Mouse (Mus musculus) kidney, postnatal 25 days (tissue): ENCODE measurements around the gene Acat2.
"Not testable (repeated sequence)": the region's sequence is repeated elsewhere in the genome, so short reads cannot be mapped to it uniquely, and the experiment has no call there.

ENCODE experiments used
- DNase-seq, 2 experiments: peaks; one replicate each; pipeline ENCODE4 v3.0.0; 2021; ENCODE audit warnings: mixed read lengths in 2 of 2

The Acat2 gene

DNA sequence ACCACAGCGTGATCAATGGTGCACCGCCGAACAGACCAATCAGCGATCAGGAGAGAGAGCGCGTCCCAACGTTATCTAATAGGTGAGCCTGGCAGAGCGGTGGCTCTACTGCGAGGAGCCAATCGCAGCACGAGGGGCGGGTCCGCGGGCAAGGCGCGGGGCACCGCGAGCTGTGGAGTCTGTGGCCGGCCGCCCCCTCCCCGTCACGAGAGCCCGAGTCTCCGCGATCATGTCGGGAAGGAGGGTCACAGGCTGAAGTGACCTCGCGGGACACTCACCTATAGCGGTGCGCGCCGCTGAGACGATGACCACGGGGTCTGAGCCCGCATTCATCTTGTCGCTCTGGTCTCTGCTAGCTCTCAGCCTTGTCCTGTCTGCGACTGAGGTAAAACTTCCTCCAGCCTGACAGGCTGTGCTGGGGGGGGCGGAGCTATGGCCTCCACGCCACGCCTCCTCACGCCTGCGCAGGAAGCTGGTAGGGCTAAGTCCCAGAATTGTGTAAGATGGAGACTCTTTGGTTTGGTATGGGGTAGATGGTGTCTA is at the start of gene Acat2:
Gene Acat2, minus strand, starts transcription at position 417 of the 543 bp plus-strand sequence.
- peak; percentile 95 to 98 for DNase-seq

DNA sequence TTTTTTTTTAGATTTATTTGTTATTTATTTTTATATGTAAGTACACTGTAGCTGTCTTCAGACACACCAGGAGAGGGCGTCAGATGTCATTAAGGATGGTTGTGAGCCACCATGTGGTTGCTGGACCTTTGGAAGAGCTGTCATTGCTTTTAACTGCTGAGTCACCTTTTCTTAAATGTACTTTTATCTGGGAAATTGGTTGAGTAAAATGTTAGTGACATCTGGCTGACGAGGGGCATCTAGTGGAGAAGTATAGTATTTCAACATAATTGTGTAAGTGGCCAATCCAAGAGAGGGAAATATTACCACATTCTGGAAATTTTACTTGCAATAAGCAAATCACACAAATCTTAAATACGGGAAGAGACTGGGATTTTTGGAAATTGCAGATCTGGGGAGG is 49.3 kb upstream of the Acat2 start:
- DNase-seq = peak; percentile 30 to 47

DNA sequence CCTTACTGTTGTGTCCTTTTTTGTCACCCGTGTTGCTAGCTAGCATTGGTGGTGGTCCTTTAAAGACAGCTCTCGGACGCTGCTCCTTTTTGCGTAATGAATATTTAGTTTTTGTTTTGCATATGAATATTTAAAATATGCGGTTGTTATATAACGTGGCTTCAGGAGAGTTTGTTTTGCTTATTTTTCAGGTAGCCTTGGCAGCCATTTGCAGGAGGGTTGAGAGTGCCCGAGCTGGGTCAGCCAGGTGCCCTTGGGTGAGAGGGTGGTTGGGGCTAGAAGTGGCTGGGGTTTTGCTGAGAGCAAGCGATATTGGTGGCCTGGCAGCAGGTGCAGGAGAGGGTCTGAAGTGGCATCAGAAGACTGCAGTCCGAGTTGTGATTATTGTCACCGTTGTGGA is 48.0 kb upstream of the Acat2 start:
- peak; percentile 53 to 83 for DNase-seq

DNA sequence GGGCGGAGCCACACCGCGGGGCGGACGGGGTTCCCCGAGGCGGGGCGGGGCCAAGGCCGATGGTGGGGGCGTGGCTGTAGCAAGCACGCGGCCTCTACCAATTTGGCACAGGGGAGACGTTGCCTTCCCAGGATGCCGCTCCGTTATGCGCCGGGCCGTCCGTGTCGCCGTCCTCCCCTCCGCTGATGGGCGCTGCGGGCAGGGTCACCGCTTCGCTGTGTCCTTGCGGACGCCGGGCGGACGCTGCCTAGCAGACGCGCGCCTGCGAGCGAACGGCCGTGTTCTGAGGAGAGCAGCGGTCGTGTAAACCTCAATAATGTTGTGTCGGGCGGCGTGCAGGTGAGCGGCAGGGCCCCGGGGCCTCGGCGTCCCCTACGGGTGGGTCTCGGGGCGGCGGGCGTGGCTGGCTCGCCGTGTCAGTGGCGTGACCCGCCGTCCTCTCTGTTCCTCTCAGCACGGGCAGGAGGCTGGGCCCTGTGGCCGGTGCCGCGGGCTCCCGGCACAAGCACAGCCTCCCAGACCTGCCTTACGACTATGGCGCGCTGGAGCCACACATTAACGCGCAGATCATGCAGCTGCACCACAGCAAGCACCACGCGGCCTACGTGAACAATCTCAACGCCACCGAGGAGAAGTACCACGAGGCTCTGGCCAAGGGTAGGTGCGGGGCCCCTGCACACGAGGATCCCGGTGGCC is 47.3 kb upstream of the Acat2 start:
- peak; percentile 99 to 100 for DNase-seq

DNA sequence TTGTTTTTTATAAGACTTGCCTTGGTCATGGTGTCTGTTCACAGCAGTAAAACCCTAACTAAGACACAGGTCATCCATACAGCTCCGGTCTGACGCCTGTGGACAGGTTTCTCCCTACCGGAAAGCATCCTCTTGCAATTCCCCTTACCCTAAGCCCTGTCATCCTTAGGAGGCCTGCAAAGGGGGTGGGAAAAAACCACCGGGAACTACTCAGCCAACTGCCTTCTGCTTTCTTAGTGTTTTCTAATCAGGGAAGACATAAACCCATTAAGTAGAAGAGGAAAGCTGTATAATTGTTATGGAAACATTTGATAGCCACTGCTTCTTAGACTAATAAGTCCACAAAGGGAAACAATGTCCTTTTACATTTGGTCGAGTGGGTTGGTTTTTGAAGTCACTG is 46.4 kb upstream of the Acat2 start:
- no peak for DNase-seq

DNA sequence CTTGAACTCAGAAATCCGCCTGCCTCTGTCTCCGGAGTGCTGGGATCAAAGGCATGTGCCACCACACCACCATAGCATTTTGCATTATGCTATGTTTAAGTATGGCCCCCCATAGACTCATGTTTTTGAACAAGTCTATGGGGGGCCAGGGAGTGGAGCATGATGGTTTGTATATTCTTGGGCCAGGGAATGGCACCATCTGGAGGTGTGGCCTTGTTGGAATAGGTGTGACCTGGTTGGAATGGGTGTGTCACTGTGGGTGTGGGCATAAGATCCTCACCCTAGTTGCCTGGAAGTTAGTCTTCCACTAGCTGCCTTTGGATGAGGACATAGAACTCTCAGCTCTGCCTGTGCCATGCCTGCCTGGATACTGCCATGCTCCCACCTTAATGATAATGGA is 46.0 kb upstream of the Acat2 start, which contains the start of gene Sod2:
Gene Sod2, plus strand, starts transcription at position 301 of the 400 bp plus-strand sequence.
- not testable (repeated sequence) for DNase-seq

DNA sequence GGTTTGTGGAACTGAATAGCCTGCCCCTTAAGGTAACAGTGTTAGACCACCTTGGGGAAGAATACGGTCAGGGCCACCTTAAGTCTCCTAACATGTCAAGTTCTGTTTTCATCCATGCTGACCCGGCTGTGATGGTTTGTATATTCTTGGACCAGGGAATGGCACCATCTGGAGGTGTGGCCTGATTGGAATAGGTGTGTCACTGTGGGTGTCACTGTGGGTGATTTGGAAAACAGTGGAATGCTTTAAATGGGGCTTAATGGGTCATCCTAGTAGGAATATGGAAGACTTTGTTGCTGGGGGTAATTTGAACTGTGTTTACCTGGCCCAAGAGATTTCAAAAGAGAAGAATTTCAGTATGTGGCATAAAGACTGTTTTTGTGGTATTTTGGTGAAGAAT is 43.9 kb upstream of the Acat2 start:
- not testable (repeated sequence) for DNase-seq

DNA sequence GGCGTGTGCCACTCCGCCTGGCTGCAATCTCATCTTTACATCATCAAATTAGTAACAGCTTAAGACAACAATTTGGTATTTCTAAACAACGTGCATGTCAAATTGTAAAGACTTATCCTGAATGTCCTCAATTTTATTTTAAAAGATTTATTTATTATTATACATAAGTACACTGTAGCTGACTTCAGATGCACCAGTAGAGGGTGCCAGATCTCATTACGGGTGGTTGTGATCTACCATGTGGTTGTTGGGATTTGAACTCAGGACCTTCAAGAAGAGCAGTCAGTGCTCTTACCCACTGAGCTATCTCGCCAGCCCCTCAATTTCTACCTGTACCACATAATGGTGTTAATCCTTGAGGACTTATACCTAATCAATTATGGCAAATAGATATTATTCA is 41.7 kb upstream of the Acat2 start:
- DNase-seq = not testable (repeated sequence)

DNA sequence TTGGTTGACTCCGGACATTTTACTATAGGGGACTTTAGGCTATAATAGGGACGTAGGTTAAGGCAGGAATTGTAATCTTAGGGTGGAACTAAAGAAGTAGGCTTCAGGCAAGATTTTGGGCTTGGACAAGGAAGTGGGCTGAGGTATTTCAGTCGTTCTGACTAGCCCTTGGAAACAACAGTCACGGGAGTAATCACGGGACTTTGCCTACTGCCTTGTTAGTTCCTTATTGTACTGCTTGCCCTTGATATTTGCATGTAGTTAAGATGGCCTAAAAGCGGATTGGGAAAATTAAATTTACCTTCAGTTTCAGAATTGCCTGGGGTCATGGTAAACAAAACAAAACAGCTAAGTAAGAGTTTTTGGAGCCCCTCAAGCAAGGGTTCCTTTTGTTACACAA is 38.5 kb upstream of the Acat2 start:
- no peak for DNase-seq

DNA sequence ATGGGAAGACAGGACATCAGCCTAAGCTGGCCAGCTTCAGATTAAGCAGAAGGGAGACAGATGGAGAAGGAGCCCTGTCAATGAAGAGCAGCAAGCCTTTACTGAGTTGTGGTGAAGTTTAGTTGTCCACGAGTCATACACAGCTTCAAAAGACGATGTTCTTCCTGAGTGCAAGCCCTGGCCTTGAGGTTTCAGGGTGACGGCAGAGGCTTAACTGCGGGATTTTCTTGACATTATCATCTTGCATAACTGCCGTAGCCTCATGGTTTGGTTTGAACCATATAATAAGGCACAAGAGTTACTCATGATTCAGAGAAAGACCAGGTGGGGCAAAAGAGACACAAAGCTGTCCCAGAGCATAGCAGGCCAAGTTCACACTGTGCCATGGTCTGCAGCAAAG is 37.3 kb upstream of the Acat2 start:
- DNase-seq = no peak

DNA sequence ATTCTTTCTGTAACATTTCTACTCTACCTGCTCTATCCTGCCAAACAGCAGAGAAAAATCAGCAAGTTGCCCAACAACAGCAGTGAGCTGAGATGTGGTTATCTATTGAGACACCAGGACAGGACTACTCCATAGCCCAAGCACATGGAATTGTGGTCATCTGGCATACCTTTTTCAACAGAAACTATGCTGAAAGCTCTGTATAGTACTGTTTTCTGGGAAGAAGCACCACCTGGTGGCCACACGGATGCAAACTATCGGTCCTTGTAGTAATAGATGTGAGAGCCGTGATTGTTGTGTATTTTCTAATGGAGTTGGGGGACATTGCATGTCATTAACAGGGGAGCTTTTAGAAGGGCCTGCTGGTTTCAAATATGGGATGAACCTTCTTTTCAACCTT is 35.8 kb upstream of the Acat2 start:
- peak; percentile 78 to 82 for DNase-seq

DNA sequence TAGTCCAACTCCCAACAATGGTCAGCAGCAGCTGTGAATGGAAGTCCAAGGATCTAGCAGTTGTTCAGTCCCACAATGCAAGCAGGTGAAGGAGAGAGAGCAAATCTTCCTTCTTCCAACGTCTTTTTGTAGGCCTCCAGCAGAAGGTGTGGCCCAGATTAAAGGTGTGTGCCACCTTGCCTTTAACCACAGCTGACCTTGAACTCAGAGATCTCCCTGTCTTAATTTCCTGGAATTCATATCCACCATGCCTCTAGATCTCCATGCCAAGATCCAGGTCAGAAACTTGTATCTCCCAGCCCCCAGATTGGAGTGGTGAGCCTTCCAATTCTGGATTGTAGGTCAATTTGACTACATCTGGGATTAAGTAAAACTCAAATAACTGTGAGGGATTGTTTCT is 33.5 kb upstream of the Acat2 start, which contains the start of gene Wtap:
Gene Wtap, minus strand, starts transcription at position 101 of the 400 bp plus-strand sequence.
- DNase-seq = no peak

DNA sequence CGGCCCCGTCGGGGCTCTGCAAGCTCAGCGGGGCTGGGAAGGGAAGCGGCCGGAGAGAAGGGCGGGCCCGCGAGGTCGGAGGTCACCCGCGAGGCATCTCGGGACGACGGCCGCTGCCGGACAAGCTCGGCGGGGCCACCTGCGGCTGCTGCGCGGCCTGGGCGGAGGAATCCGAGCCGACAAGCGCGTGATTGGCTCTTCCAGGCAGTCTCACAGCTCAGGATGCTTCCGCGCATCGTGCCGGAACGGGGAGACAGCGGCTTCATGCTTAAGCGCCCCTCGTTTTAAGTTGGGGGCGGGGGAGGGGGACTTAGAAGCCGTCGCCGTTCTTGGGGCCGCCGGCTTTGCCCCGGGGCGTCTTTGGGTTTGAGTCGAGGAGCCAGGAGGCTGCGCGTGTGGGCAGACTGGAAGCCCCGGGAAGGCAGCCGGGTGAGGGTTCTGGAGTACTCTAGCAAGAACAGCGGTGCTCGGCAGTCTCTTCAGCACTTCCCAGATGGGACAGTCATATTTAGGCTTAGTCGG is 32.0 kb upstream of the Acat2 start:
- peak; percentile 95 to 99 for DNase-seq

DNA sequence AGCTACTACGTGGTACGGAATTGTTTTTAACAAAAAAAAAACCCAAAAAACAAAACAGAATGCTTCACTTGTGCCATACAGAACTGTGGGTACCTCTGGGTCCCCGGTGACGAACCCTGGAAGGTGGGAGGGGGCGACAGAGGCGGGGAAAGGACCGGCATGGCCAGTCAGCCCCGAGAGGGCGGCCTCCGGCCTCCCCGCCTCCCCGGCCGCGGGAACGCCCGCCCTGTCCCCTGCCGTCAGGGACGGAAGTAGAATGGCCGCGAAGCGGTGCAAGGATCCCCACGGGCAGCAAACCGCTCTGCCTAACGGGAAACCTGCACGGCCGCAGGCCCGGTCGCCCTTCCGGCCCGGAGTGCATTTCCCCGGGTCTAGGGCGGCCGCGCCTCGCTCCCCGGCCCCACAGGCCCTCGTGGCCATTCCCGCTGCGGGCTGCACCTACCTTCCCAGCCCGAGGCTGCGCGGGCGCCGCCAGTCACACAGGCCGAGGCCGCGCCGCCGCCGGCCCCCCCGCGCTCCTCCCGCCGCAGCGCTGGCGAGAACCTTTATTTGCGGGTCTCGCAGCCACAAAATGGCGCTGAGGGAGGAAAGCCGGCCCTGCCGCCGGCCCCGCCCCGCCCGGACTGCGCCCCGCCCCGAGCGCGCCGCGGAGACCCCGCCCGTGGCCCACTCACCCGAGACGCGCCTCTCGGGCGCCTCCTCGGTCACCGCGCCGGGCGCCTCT is 31.2 kb upstream of the Acat2 start:
- DNase-seq = peak; percentile 88 to 95

DNA sequence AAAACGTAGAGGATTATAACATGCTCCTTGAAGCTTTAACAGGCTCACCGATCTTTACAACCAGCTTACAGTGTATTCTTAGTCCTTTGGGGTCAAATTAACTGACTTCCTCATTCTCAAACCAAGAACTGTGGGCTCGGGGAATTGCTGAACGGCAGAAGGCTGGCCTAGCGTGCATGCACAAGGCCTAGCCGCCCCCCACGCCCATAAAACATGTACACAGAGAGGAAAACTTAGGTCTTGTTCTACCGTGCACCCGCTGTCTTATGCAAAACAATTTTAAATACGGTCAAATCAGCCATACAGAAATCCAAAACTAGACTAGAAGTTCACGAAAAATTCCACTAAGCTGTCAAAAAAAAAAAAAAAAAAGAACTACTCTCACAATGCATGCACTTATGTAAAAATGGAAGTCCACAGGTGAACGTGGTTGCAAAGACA is 30.7 kb upstream of the Acat2 start:
- DNase-seq = peak in 1 of 2 experiments; percentile 47

DNA sequence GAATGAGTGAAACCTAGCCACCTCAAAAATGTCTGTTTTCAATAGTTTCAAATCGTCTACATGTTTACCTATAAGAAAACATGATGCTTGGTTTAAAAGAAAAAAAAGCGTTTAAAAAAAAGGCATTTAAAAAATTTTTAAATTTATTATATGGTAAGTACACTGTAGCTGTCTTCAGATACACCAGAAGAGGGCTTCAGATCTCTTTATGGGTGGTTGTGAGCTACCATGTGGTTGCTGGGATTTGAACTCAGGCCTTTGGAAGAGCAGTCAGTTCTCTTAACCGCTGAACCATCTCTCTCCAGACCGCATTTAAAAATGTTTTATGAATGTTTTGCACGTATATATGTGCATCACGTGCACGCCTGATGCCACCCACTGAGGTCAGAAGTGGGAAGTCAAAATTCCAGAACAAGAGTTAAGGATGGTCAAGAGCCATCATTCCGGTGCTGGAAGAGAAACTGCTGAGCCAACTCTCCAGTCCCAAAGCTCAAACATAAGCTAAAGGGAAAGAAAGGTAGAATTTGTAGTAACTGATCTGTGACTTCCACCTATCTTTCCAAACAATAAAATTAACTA is 30.1 kb upstream of the Acat2 start:
- DNase-seq = no peak

DNA sequence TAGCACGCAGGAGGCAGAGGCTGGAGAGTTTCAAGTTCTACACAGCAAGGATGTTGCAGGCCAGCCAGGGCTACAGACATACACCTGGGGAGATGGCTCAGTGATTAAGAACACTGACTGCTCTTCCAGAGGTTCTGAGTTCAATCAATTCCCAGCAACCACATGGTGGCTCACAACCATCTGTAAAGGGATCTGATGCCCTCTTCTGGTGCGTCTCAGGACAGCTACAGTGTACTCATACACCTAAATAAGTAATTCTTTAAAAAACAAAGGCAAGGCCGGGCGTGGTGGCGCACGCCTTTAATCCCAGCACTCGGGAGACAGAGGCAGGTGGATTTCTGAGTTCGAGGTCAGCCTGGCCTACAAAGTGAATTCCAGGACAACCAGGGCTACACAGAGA is 27.5 kb upstream of the Acat2 start:
- peak; percentile 36 to 46 for DNase-seq

DNA sequence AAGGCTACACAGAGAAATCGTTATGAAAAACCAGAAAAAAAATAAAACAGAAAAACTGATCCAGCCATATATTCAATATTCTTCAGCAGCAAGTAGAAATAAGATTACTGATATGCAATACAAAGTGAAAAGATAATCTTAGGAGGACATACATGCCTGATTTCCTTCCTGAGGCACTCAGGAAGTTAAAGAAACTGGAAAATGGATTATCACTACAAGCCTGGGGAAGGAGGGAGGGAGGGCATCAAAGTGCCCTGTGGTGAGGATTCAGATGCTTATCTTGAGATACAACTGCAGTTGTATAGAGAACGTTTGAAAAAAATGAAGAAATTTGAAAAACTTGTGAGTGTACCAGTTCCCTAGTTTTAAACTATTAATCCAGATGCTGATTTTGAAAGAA is 23.4 kb upstream of the Acat2 start:
- no peak for DNase-seq

DNA sequence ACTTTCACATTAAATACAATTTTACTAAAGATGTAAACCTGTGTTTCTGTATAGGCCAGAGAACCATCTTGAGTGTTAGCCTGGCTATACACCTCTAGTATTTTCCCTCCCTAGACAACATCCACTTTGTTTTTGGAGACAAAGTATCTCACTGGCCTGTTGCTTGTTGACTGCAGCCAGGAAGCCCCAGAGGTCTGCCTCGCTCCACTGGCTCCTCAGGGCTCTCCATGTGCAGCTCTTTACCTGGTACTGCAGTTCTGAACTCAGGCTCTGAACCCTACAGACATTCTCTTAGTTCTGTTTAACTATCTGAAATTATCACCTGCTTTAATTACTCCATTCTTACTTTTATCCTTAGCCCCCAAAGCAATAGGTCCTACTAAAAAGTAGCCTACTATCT is 18.0 kb upstream of the Acat2 start:
- peak; percentile 27 to 52 for DNase-seq

DNA sequence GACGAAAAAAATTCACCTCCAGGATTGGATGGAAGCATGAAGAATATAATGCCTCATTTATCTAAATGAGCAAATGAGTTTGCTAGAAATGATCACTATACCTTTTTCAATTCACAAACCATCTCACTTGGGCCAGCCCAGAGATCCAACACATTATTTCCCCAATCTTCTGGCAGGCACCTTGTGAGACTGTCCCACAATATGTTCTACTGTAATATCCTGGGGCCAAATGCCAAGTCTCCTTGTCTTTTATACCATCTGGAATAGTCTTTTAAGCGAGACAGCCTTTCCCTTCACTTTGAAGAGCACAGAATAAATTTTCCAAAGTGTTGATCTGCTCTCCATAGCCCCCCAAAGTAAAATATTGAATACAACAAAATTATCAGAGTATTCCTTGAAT is 13.3 kb upstream of the Acat2 start:
- DNase-seq = no peak

DNA sequence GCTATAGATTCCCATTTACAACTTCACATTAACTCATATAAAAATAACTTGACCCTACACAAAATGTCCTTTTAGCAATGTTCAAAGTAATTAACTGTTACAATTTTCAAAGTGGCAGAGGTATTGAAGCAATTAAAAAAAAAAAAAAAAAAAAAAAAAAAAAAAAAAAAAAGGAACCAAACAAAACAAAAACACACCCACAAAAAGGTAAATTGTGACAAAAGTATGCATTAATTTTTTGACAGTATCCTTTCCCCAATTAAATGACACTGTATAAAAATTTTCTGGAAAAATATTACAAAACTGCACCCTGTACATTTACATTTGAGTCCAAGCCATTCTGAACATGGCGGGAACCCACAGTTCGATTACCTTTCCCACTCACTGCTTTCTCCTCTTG is 6.6 kb upstream of the Acat2 start:
- DNase-seq = no peak

DNA sequence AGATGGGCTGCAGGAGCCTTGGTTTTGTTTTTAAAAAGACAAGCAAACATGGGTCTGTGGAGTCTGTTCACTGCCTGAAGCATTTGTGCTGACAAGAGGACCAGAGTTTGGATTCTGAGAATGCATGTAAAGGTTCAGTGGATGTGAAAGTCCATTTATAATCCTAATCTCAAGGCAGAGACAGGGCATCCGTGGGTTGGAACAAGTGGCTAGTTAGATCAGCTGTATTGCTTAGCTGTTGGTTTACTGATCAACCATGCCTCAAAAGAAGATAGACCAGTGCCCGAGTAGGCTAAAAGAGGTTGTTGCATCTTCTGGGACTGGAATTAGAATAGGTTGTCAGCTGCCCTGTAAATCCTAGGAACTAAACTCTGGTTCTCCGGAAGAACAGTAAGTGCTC is 2.9 kb upstream of the Acat2 start:
- DNase-seq = peak; percentile 22 to 57

DNA sequence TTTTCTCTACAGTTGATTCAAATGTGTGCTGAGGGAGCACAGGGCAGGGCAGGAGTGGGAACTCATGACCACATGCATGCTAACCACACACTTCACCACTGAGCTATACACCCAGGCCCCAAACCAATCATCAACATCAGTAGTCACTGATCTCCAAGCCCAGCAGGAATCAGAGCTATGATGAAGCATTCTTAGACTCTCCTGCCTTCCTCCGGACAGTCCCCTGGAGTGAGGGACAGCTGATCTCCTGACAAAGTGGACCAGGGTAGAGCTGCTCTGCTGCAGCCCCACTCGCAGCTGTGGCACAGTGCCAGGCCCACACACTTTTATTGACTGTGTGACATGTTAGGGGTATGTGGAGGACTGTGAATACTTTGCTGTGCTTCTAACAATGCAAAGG is 1.2 kb downstream of the Acat2 start:
- DNase-seq = not testable (repeated sequence)
